Comparison of ENCODE assay signal across 12 mouse cellular contexts in genomic region chr8:89037536-89038236, GRCm38 (mm10). TPM values are rescaled to one million over a fixed set of nuclear protein-coding genes. Genes with fewer than 3 reads are reported as not detected.
A peak's percentile ranks its signal among the peaks of the same experiment; 100 is the strongest.
DNase-seq lines count a peak whose midpoint lies in the region; ATAC-seq and TF ChIP-seq lines count a peak whose summit lies in the region.
"Had no signal": no experiment of that assay in that cellular context is flagged by ENCODE, and none has a peak within 500 bp of the region (broad histone marks: within the 10 kb centered on the region; RNA-seq: fewer than 3 reads in every experiment).

No protein-coding gene starts in this region.

- peaks cover 16% of the 10 kb centered on the region for H3K4me1 ChIP-seq in heart, embryonic 13.5 days
- H3K4me1 ChIP-seq in embryonic facial prominence, embryonic 13.5 days, result peaks cover 20% of the 10 kb centered on the region
- peaks cover 3% of the 10 kb centered on the region; the same call in 1 of the 2 replicates for H3K4me1 ChIP-seq in kidney, adult 2 months (ENCODE audit: control insufficient read depth, insufficient read depth, low read length)
- peaks cover 59% of the 10 kb centered on the region for H3K4me1 ChIP-seq in midbrain, embryonic 13.5 days (replicated peaks)

- no peaks in the 10 kb centered on the region for H3K9me3 ChIP-seq in heart, embryonic 13.5 days
- no peaks in the 10 kb centered on the region for H3K9me3 ChIP-seq in embryonic facial prominence, embryonic 13.5 days
- no peaks in the 10 kb centered on the region for H3K9me3 ChIP-seq in midbrain, embryonic 13.5 days
- H3K9me3 ChIP-seq: embryonic facial prominence, embryonic 15.5 days had no signal

- peaks cover 2% of the 10 kb centered on the region for H3K36me3 ChIP-seq in heart, embryonic 13.5 days
- no peaks in the 10 kb centered on the region for H3K36me3 ChIP-seq in embryonic facial prominence, embryonic 13.5 days
- no peaks in the 10 kb centered on the region; the same call in 1 of the 2 replicates for H3K36me3 ChIP-seq in kidney, adult 2 months (ENCODE audit: control insufficient read depth, insufficient read depth, low read length)
- H3K36me3 ChIP-seq in midbrain, embryonic 13.5 days, result 0 out of 2 replicates have a peak, but pooled peaks cover under 1% of the 10 kb centered on the region
- H3K36me3 ChIP-seq: embryonic facial prominence, embryonic 15.5 days had no signal

- H3K9ac ChIP-seq in heart, embryonic 13.5 days, result peak overlapping the region; percentile 38
- no peak overlapping the region for H3K9ac ChIP-seq in embryonic facial prominence, embryonic 13.5 days
- H3K9ac ChIP-seq in midbrain, embryonic 13.5 days (replicated peaks), result peak overlapping the region; percentile 44
- H3K9ac ChIP-seq: embryonic facial prominence, embryonic 15.5 days had no signal

- intact Hi-C loops in heart, postnatal 10 days (cut with DNase I), result no loop called here

- H3K4me2 ChIP-seq in heart, embryonic 13.5 days, result peak overlapping the region; percentile 92
- H3K4me2 ChIP-seq in embryonic facial prominence, embryonic 13.5 days, result 0 out of 2 replicates have a peak overlapping the region, but pooled peaks have one; percentile 3
- peak overlapping the region; percentile 39 for H3K4me2 ChIP-seq in midbrain, embryonic 13.5 days (replicated peaks)
- H3K4me2 ChIP-seq: embryonic facial prominence, embryonic 15.5 days had no signal

- no peak for ATAC-seq in heart, embryonic 13.5 days (ENCODE audit: extremely low read depth, insufficient number of reproducible peaks, low FRiP score, low TSS enrichment)
- ATAC-seq in embryonic facial prominence, embryonic 13.5 days (ENCODE audit: insufficient number of reproducible peaks, insufficient read depth, low FRiP score, low TSS enrichment, low read depth), result no peak
- ATAC-seq in midbrain, embryonic 13.5 days, result no peak
- ATAC-seq in megakaryocyte-erythroid progenitor cell, adult 5-6 weeks (replicated peaks; ENCODE audit: low FRiP score, low TSS enrichment, poor library complexity, severe bottlenecking), result no peak

- H3K4me3 ChIP-seq in heart, embryonic 13.5 days, result peak overlapping the region; percentile 23
- H3K4me3 ChIP-seq in embryonic facial prominence, embryonic 13.5 days, result no peak overlapping the region
- peak overlapping the region; percentile 32 for H3K4me3 ChIP-seq in kidney, adult 2 months (ENCODE audit: insufficient read depth, low read depth, low read length)
- peak overlapping the region; percentile 6 for H3K4me3 ChIP-seq in midbrain, embryonic 13.5 days (replicated peaks)
- H3K4me3 ChIP-seq: embryonic facial prominence, embryonic 15.5 days had no signal

- 11% methylated on average over 9 of the region's 9 CpGs for WGBS in heart, embryonic 13.5 days
- WGBS in embryonic facial prominence, embryonic 13.5 days, result 12% methylated on average over 9 of the region's 9 CpGs
- 13% methylated on average over 9 of the region's 9 CpGs for WGBS in kidney, adult 2 months
- 9% methylated on average over 9 of the region's 9 CpGs for WGBS in midbrain, embryonic 13.5 days

- TF ChIP-seq POLR2A in kidney, adult 2 months (IDR thresholded peaks at IDR 0.05; ENCODE audit: low read depth, low read length), result no peak

- H3K27me3 ChIP-seq in heart, embryonic 13.5 days (replicated peaks), result peaks cover 17% of the 10 kb centered on the region
- peaks cover 81% of the 10 kb centered on the region for H3K27me3 ChIP-seq in embryonic facial prominence, embryonic 13.5 days
- no peaks in the 10 kb centered on the region for H3K27me3 ChIP-seq in kidney, adult 2 months (replicated peaks; ENCODE audit: control insufficient read depth, insufficient read depth, low read length)
- peaks cover 35% of the 10 kb centered on the region for H3K27me3 ChIP-seq in midbrain, embryonic 13.5 days

- TF ChIP-seq CTCF in kidney, adult 2 months (conservative IDR thresholded peaks at IDR 0.05; ENCODE audit: insufficient read depth, insufficient read length, low read depth, low read length), result no peak

- no peak for DNase-seq in heart, postnatal 10 days
- DNase-seq in kidney, adult 2 months, result peak; percentile 90
- no peak for DNase-seq in adrenal gland, postnatal 14 days
- no peak for DNase-seq in right cerebral cortex, postnatal 25 days
- DNase-seq: right cerebral cortex, postnatal 14 days had no signal

- H3K27ac ChIP-seq in heart, embryonic 13.5 days (replicated peaks), result peak overlapping the region; percentile 59
- no peak overlapping the region for H3K27ac ChIP-seq in embryonic facial prominence, embryonic 13.5 days
- H3K27ac ChIP-seq in kidney, adult 2 months (ENCODE audit: insufficient read depth, low read depth, low read length), result peak overlapping the region; percentile 95
- H3K27ac ChIP-seq in midbrain, embryonic 13.5 days, result no peak overlapping the region; the same call in 1 of the 2 replicates
- H3K27ac ChIP-seq: embryonic facial prominence, embryonic 15.5 days; macrophage had no signal

RNA-seq across cellular contexts. Expression of gene Sall1, which starts 6.3 kb away (rescaled TPM):
- 3.9 and 4.1 TPM in 2 replicates for polyA plus RNA-seq in heart, embryonic 13.5 days (2015; fragmentation: Nextera tagmentation; extraction: Ambion mirVana)
- 1 to 10 TPM; 2.0 to 2.8 TPM for total RNA-seq in heart, postnatal 10 days (2021)
- 0.84 and 1.1 TPM in 2 replicates for polyA plus RNA-seq in embryonic facial prominence, embryonic 13.5 days (2015; fragmentation: Nextera tagmentation; extraction: Ambion mirVana)
- 26.0 and 34.0 TPM in 2 replicates for polyA plus RNA-seq in kidney, adult 2 months (2012; rRNA removed)
- 9.1 and 11.0 TPM in 2 replicates for polyA plus RNA-seq in midbrain, embryonic 13.5 days (2015; fragmentation: Nextera tagmentation; extraction: Ambion mirVana)
- total RNA-seq in adrenal gland, postnatal 14 days (2021), result 0.26 and 2.9 TPM in 2 replicates
- total RNA-seq in megakaryocyte-erythroid progenitor cell, adult 5-6 weeks (2014; fragmentation: Nextera tagmentation), result not detected in 2 replicates
- total RNA-seq in megakaryocyte-erythroid progenitor cell, adult 5-6 weeks (2017), result not detected in 2 replicates
- polyA plus RNA-seq: C2C12, macrophage had no signal

Comparison
In these comparisons a context has a peak if more than half of its experiments do, and no peak if none do; other contexts are left out.
1. H3K27ac ChIP-seq: peak in heart, embryonic 13.5 days (single experiment) and kidney, adult 2 months (single experiment); none in embryonic facial prominence, embryonic 13.5 days (single experiment) and midbrain, embryonic 13.5 days (single experiment).
2. H3K4me2 ChIP-seq: peak in every context shown above with its lines; median percentile 92 in heart, embryonic 13.5 days; 39 in midbrain, embryonic 13.5 days; 3 in embryonic facial prominence, embryonic 13.5 days.